Mouse (Mus musculus): Measurements from ENCODE around the gene Mapk3. TPM values are rescaled to one million over a fixed set of nuclear protein-coding genes. Genes with fewer than 3 reads are reported as not detected.
A peak's percentile ranks its signal among the peaks of the same experiment; 100 is the strongest.

Mapk3 gene
- total and polyA plus RNA-seq, 3 experiments = 22.4 to 48.5 (median 25.3) TPM

DNA sequence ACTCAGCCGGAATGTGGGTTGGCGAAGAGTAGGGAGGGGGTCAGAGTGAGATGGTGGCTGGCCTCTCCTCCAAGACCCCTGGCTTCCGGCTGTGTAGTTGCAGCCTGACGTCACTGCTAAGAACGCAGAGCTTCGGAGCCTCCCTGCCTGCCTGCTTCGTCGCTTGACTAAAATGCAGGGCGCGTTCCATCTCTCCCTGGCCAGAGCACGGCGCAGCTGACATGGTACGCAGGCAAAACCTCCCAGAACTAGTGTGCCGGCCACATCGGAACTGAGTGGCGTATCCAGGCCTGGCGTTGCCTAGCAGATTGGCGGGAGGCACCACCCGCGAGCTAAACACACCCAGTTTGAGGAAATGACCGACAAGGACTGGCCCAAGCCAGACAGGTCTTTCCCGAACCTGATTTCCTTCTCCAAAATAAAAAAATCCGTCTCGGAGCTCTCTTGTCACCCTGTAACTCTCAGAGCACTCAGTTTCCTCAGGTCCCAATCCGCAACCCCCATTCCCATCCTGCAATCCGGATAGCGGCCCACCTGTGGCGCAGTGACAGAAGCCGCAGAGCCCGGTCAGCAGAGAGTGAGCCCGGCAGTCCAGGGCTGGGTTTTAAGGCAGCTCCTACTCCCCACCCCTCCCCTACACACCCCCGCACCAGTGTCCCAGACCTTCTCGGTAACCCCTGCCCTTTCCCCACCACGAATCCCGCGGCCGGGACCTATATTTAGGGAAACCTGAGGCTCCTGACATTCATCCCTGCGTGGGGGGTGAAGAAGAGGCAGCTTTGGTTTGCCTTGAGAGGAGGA lies 40.3 kb downstream of the Mapk3 start:
- no peaks in the 10 kb centered on the region for H3K9me3 ChIP-seq (replicated peaks; ENCODE audit: low read length)
- peak overlapping the region; percentile 73 to 95 (median 77) for H3K4me3 ChIP-seq (replicated peaks in 1 of 3; ENCODE audit: low read depth in 2 of 3, low read length in 2 of 3, poor library complexity in 1 of 3)
- peaks cover 26% of the 10 kb centered on the region for H3K79me2 ChIP-seq (replicated peaks; ENCODE audit: control insufficient read depth, extremely low read depth, insufficient read depth, poor library complexity, severe bottlenecking)
- peak overlapping the region; percentile 92 for H3K27ac ChIP-seq (ENCODE audit: insufficient read depth, low read depth)
- TF ChIP-seq CHD1 (IDR thresholded peaks at IDR 0.05; ENCODE audit: low read depth, low read length) (peak; percentile 68; the same call in 1 of the 2 replicates), TCF12 (IDR thresholded peaks at IDR 0.05; ENCODE audit: low read depth, low read length) (peak; percentile 11; the same call in 1 of the 2 replicates), EP300 (IDR thresholded peaks at IDR 0.05; ENCODE audit: low read length) (no peak), MAFK (IDR thresholded peaks at IDR 0.05; ENCODE audit: insufficient replicate concordance, low read length) (peak; percentile 53; the same call in 1 of the 2 replicates), MAZ (IDR thresholded peaks at IDR 0.05; ENCODE audit: low read depth, low read length) (peak; percentile 88), JUND (conservative IDR thresholded peaks at IDR 0.05; ENCODE audit: low read depth, low read length) (no peak), ETS1 (conservative IDR thresholded peaks at IDR 0.05; ENCODE audit: low read depth, low read length) (peak; percentile 53), SIN3A (IDR thresholded peaks at IDR 0.05; ENCODE audit: low read length) (peak; percentile 68), MAX (IDR thresholded peaks at IDR 0.05; ENCODE audit: low read length) (peak; percentile 65; the same call in 1 of the 2 replicates), CHD2 (IDR thresholded peaks at IDR 0.05; ENCODE audit: low read length) (0 out of 2 replicates have a peak, but pooled peaks have one; percentile 6), KAT2A (IDR thresholded peaks at IDR 0.05; ENCODE audit: insufficient replicate concordance, low read length) (no peak), HCFC1 (IDR thresholded peaks at IDR 0.05; ENCODE audit: low read depth, low read length) (peak; percentile 20), BHLHE40 (IDR thresholded peaks at IDR 0.05; ENCODE audit: low read depth, low read length) (0 out of 2 replicates have a peak, but pooled peaks have one; percentile 6), TBP (conservative IDR thresholded peaks at IDR 0.05; ENCODE audit: low read depth, low read length) (0 out of 2 replicates have a peak, but pooled peaks have one; percentile 25), E2F4 (IDR thresholded peaks at IDR 0.05; ENCODE audit: insufficient replicate concordance, low read depth, low read length) (no peak), ELF1 (IDR thresholded peaks at IDR 0.05; ENCODE audit: low read depth, low read length) (peak; percentile 82), RAD21 (IDR thresholded peaks at IDR 0.05; ENCODE audit: low read depth, low read length) (no peak), MXI1 (IDR thresholded peaks at IDR 0.05; ENCODE audit: low read depth, low read length) (peak; percentile 69; the same call in 1 of the 2 replicates), IRF4 (IDR thresholded peaks at IDR 0.05; ENCODE audit: low read depth, low read length) (peak; percentile 31; the same call in 1 of the 2 replicates), RCOR1 (conservative IDR thresholded peaks at IDR 0.05; ENCODE audit: low read depth, low read length) (no peak), ZNF384 (IDR thresholded peaks at IDR 0.05; ENCODE audit: low read depth, low read length) (no peak), MEF2A (IDR thresholded peaks at IDR 0.05; ENCODE audit: borderline replicate concordance, low read depth, low read length) (peak; percentile 28; the same call in 1 of the 2 replicates), NELFE (IDR thresholded peaks at IDR 0.05; ENCODE audit: low read depth, low read length) (peak; percentile 49), JUN (IDR thresholded peaks at IDR 0.05; ENCODE audit: insufficient read depth, low read depth, low read length) (no peak), NRF1 (IDR thresholded peaks at IDR 0.05; ENCODE audit: low read depth, low read length) (peak; percentile 16; the same call in 1 of the 2 replicates), ZMIZ1 (IDR thresholded peaks at IDR 0.05; ENCODE audit: low read depth, low read length) (peak; percentile 48; the same call in 1 of the 2 replicates)
- H3K36me3 ChIP-seq (replicated peaks in 1 of 2; ENCODE audit: control insufficient read depth in 1 of 2, insufficient read depth in 1 of 2, low read length in 1 of 2) = peaks cover 28 to 36% of the 10 kb centered on the region in 2 experiments
- in situ Hi-C loops (cut with MboI; ENCODE audit: low pct_ligation_motif_present, low pct_unique_long_range_greater_than_20kb, low sequenced_read_pairs) = no loop called here
- peak overlapping the region; percentile 72 for H3K4me2 ChIP-seq (ENCODE audit: insufficient read depth, low read depth, poor library complexity, severe bottlenecking)
- dilution Hi-C loops (cut with MboI; ENCODE audit: extremely low pct_ligation_motif_present, extremely low pct_unique_long_range_greater_than_20kb, low sequenced_read_pairs) = no loop called here
- H3K9ac ChIP-seq (ENCODE audit: insufficient read depth, low read depth) = peak overlapping the region; percentile 90
- peaks cover 6 to 36% of the 10 kb centered on the region in 2 experiments; a peak in 3 of 4 replicates for H3K4me1 ChIP-seq (ENCODE audit: control insufficient read depth in 1 of 2, insufficient read depth in 2 of 2)
- H3K27me3 ChIP-seq (replicated peaks) = no peaks in the 10 kb centered on the region
- no peak for DNase-seq (ENCODE audit: extremely low read depth)
